Mouse (Mus musculus): ENCODE measurements around the gene Sdhc.
"Not testable (repeated sequence)": the region's sequence is repeated elsewhere in the genome, so short reads cannot be mapped to it uniquely, and the experiment has no call there.

GRCm38 (mm10) chr1:171081512-171082231 lies 68.7 kb downstream of the Sdhc start:
- not testable (repeated sequence) for TF ChIP-seq CTCF, EP300 (IDR thresholded peaks at IDR 0.05; ENCODE audit: low read depth)
